Mouse (Mus musculus) WW6 (cell line): Measurements from ENCODE around the gene Crym.
A peak's percentile ranks its signal among the peaks of the same experiment; 100 is the strongest.

Experiments
- DNase-seq: peaks from one replicate; pipeline ENCODE4 v3.0.0-alpha.2; 2013; ENCODE audit warnings: low read depth, low spot score

Gene Crym

DNA sequence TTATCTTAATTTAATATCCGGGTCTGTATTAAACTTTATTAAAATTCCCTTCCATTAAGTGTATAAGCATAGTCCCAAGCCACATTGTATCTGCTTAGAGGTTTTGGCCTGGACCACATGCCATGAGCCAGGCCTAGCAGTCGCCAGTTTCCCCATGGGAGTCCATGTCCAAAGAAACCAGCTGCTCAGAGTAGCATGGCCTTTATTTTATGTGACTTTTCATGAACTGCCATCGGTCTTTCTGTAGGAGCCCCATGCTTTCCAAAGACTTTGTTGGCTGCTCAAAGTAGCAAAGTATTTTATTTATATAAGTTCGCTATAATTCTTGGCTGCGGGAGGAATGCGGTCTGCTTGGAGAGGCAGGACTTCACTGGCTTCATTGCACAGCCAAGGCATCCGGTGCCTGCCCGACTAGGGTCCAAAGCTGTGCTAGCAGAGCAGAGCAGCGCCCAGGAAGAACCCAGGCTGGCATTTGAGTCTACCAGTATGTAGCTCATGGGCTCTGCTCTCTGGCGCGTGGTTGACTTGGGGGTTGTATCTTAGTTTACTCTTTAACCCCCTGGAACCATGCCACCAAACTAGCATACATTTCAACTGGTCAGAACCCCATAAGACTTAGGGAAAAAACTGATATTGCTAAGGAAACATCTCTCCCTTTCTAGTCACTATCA, 38.2 kb downstream of the Crym start:
- no peak for DNase-seq

GRCm38 (mm10) chr7:120158121-120158613, 43.7 kb downstream of the Crym start:
- peak; percentile 20 for DNase-seq

DNA sequence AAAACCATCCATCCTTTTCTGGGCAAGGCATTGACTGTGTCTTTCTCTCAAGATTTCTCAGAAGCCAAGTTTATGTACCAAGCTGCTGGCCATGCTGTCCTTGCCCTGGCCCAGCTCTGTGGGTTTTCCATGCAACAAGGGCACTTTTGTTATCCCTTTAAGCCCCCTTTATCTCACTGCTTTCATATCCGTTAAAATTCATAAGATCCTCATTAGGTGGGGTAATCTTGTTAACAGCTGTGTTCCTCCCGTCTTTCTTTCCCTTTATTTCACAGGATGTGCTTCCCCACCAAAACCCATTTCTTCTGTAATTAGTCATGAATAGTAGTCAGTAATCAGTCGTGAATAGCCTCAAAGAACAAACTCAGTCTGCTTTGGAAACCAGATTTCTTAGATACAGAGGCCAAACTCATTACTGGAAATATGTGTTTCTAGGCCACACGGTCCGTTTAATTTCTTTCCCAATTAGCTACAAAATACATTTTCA, 44.3 kb downstream of the Crym start:
- no peak for DNase-seq

DNA sequence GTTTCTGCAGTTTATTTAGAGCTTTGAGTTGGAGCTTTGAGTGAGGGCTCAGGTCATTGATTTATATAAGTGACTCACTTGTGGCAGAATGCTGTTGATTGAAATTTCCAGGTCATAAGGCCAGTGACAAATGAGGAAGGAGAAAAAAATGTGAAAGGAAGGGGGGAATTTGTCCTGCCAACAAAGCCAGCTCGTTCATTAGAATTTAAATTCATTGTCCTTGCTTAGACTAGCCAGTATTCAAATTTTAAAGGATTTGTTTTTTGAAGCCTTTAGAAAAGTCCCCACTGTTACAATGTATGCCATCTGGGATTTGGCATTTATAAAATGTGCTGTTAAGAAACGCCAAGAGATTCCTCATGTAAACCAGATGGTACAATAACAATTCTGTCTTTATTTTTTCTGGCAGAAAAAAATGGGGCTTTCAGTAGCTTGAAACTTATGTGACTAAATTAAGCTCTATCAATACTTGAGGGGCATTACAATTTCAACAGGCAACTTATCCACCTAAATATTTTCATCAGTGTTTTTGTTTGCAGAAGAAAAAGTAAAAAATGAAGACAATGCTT, 45.0 kb downstream of the Crym start:
- no peak for DNase-seq

- no peak for DNase-seq
These were observed 51.0 kb downstream of the Crym start for GRCm38 (mm10) chr7:120150898-120151297.

- no peak for DNase-seq
These were observed 51.7 kb downstream of the Crym start for GRCm38 (mm10) chr7:120150257-120150656.

- DNase-seq, result no peak
These were observed 56.7 kb downstream of the Crym start, which contains the start of gene Zp2 for GRCm38 (mm10) chr7:120145191-120145590. Gene Zp2, minus strand, starts transcription at chr7:120145291.

DNA sequence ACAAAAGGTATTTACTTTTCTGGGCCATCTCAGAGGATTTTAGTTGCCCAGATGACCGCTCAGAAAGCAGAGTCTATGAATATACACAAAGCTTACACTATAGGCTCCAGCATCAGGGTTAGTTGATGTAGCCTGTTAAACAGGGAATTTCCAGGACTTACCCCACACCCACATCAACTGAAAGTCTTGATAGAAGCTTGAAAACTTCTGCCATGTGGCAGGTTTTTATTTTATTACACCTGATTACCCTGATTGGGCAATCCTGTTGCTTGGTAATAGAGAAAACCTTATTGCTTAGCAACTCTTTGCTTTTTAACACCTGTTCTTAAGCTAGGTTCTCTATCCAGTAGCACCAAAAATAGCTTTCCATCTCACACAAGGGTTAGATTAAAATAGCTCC, 59.2 kb downstream of the Crym start:
- no peak for DNase-seq
